Mouse (Mus musculus) layer of hippocampus, postnatal 36 days (tissue): ENCODE results near the gene Plcl1. TPM values are rescaled to one million over a fixed set of nuclear protein-coding genes. Genes with fewer than 3 reads are reported as not detected.

Source experiments
- DNase-seq, 2 experiments: peaks; one replicate each; pipeline ENCODE4 v3.0.0; 2022
- total RNA-seq, 2 experiments: library from RNA; stranded (reverse); gene quantifications; 2 replicates each; pipeline ENCODE4 v1.2.3; 2021

Plcl1 gene
- total RNA-seq, 2 experiments from 2014 or later: 29.0 to 33.1 TPM

GRCm38 (mm10) chr1:55617857-55618256 is 212.1 kb downstream of the Plcl1 start:
- no peak for DNase-seq

- DNase-seq: peak; percentile 32 to 52
Observed at GRCm38 (mm10) chr1:55618617-55619286, 213.0 kb downstream of the Plcl1 start.

- no peak for DNase-seq
Observed at GRCm38 (mm10) chr1:55631496-55631895, 225.8 kb downstream of the Plcl1 start.

GRCm38 (mm10) chr1:55632024-55632423 is 226.3 kb downstream of the Plcl1 start:
- no peak for DNase-seq

GRCm38 (mm10) chr1:55633326-55633725 is 227.6 kb downstream of the Plcl1 start:
- no peak for DNase-seq

GRCm38 (mm10) chr1:55659518-55660210 is 253.9 kb downstream of the Plcl1 start:
- DNase-seq: no peak

- DNase-seq: no peak
Observed at GRCm38 (mm10) chr1:55661381-55661780, 255.7 kb downstream of the Plcl1 start.

- DNase-seq: no peak
Observed at GRCm38 (mm10) chr1:55665137-55665827, 259.6 kb downstream of the Plcl1 start.

GRCm38 (mm10) chr1:55665828-55666673 is 260.3 kb downstream of the Plcl1 start:
- DNase-seq: peak; percentile 62 to 68

GRCm38 (mm10) chr1:55666798-55667197 is 261.1 kb downstream of the Plcl1 start:
- no peak for DNase-seq

GRCm38 (mm10) chr1:55668622-55669237 is 263.0 kb downstream of the Plcl1 start:
- DNase-seq: peak in 1 of 2 experiments; percentile 31

- DNase-seq: no peak
Observed at GRCm38 (mm10) chr1:55682676-55683075, 277.0 kb downstream of the Plcl1 start.

- no peak for DNase-seq
Observed at GRCm38 (mm10) chr1:55686261-55686660, 280.5 kb downstream of the Plcl1 start.

- DNase-seq: no peak
Observed at GRCm38 (mm10) chr1:55693636-55694220, 288.0 kb downstream of the Plcl1 start.

GRCm38 (mm10) chr1:55696206-55696605 is 290.5 kb downstream of the Plcl1 start:
- no peak for DNase-seq

GRCm38 (mm10) chr1:55699393-55699970 is 293.8 kb downstream of the Plcl1 start:
- DNase-seq: no peak

- no peak for DNase-seq
Observed at GRCm38 (mm10) chr1:55700016-55700415, 294.3 kb downstream of the Plcl1 start.

GRCm38 (mm10) chr1:55700726-55701125 is 295.0 kb downstream of the Plcl1 start:
- DNase-seq: no peak

- no peak for DNase-seq
Observed at GRCm38 (mm10) chr1:55701601-55702000, 295.9 kb downstream of the Plcl1 start.

GRCm38 (mm10) chr1:55702106-55702505 is 296.4 kb downstream of the Plcl1 start:
- no peak for DNase-seq

GRCm38 (mm10) chr1:55704707-55705106 is 299.0 kb downstream of the Plcl1 start:
- DNase-seq: no peak
